Mouse (Mus musculus) embryonic facial prominence, embryonic 15.5 days (tissue): Measurements from ENCODE around the gene Prr12. TPM values are rescaled to one million over a fixed set of nuclear protein-coding genes. Genes with fewer than 3 reads are reported as not detected.

Experiments
- ATAC-seq: fragments of 200-750 bp; cut with Nextera tagmentation; 2 replicates; pipeline ENCODE4 v1.8.0; 2017; ENCODE audit warnings: low read depth, moderate TSS enrichment; ENCODE audit not compliant: insufficient number of reproducible peaks, low FRiP score, low TSS enrichment
- H3K27ac ChIP-seq: fragments of 300-500 bp; sonication (generic); replicated peaks from 2 replicates; pipeline ENCODE4 v1.5.1; 2015; ENCODE audit warnings: mild to moderate bottlenecking, inconsistent platforms
- H3K27me3 ChIP-seq: fragments of 300-500 bp; sonication (generic); 2 replicates; pipeline ENCODE4 v1.6.1; 2015; ENCODE audit warnings: inconsistent platforms
- H3K36me3 ChIP-seq: fragments of 300-500 bp; sonication (generic); 2 replicates; pipeline ENCODE4 v1.6.1; 2015; ENCODE audit warnings: mild to moderate bottlenecking, inconsistent platforms
- H3K4me1 ChIP-seq: fragments of 300-500 bp; sonication (generic); 2 replicates; pipeline ENCODE4 v1.6.1; 2015; ENCODE audit warnings: inconsistent platforms
- H3K4me2 ChIP-seq: fragments of 300-500 bp; sonication (generic); replicated peaks from 2 replicates; pipeline ENCODE4 v1.6.1; 2015; ENCODE audit warnings: mild to moderate bottlenecking, inconsistent platforms
- H3K4me3 ChIP-seq: fragments of 300-500 bp; sonication (generic); replicated peaks from 2 replicates; pipeline ENCODE4 v1.5.1; 2015; ENCODE audit warnings: mild to moderate bottlenecking, inconsistent platforms
- H3K9ac ChIP-seq: fragments of 300-500 bp; sonication (generic); 2 replicates; pipeline ENCODE4 v1.6.1; 2015; ENCODE audit warnings: inconsistent platforms
- H3K9me3 ChIP-seq: fragments of 300-500 bp; sonication (generic); replicated peaks from 2 replicates; pipeline ENCODE4 v1.6.1; 2016; ENCODE audit warnings: inconsistent platforms
- WGBS: fragments of 180-500 bp; shearing (Covaris S2); methylation state at CpG from one replicate; pipeline ENCODE4 v1.1.7; 2015; 5-methylcytosine and 5-hydroxymethylcytosine counted together
- polyA plus RNA-seq: library from polyadenylated mRNA; unstranded; fragments of >200 nt; fragmentation: Nextera tagmentation; extraction: Ambion mirVana; gene quantifications from 2 replicates; pipeline ENCODE4 v1.2.1, GENCODE M21; 2015

Gene Prr12
- polyA plus RNA-seq, 1 experiment from 2014 or later, result 11.9 TPM

- ATAC-seq, result peak; percentile 52
- peak overlapping the region; percentile 58 for H3K4me3 ChIP-seq
- WGBS, result 8% methylated on average over 35 of the region's 35 CpGs
Measured at GRCm38 (mm10) chr7:45091001-45091990, 38.6 kb upstream of the Prr12 start.

DNA sequence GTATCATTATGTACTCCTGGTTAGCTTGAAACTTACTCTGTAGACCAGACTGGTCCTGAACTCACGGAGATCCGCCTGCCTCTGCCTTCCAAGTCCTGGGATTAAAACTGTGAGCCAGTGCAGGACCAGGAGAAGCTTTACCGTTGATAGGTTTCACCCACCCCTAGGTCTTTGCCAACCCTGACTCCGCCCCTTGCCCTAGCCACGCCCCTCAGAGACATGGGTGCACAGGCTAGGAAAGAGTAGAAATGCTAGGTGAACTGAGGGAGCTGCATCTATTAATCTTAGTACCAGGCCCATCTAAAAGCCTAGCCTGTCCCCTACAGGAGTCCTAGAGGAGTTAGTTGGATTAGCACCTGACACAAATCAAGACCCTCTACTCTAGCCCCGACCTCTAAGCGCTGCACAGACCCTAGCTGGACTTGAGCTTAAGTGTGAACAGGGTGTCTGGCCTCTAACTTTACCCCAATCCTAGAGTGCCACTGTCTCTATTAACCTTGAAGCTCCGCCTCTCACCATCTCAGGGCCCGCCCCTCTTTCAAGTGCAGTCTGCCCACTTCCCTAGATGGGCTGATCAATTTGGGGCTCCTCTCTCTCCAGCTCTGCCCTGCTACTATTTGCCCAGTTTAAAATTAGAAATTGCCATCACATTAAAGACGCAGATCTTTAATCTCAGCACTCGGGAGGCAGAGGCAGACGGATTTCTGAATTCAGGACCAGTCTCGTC lies 37.7 kb upstream of the Prr12 start:
- H3K9ac ChIP-seq, result peak overlapping the region; percentile 69; the same call in 1 of the 2 replicates

More at GRCm38 (mm10) chr7:45091001-45091990, 38.6 kb upstream of the Prr12 start:
- peak overlapping the region; percentile 69 for H3K9ac ChIP-seq
- no peaks in the 10 kb centered on the region for H3K9me3 ChIP-seq
- peak overlapping the region; percentile 61 for H3K4me2 ChIP-seq
- peaks cover 23% of the 10 kb centered on the region for H3K4me1 ChIP-seq
- H3K27me3 ChIP-seq, result no peaks in the 10 kb centered on the region
- H3K27ac ChIP-seq, result peak overlapping the region; percentile 93
- H3K36me3 ChIP-seq, result peaks cover 28% of the 10 kb centered on the region

GRCm38 (mm10) chr7:45088597-45088996 lies 35.9 kb upstream of the Prr12 start:
- H3K4me1 ChIP-seq, result peaks cover 22% of the 10 kb centered on the region
- H3K36me3 ChIP-seq, result peaks cover 54% of the 10 kb centered on the region
- H3K4me2 ChIP-seq, result no peak overlapping the region
- H3K9me3 ChIP-seq, result no peaks in the 10 kb centered on the region
- no peak overlapping the region for H3K4me3 ChIP-seq
- ATAC-seq, result no peak
- WGBS, result 92% methylated on average over 17 of the region's 17 CpGs
- H3K27ac ChIP-seq, result no peak overlapping the region
- no peaks in the 10 kb centered on the region for H3K27me3 ChIP-seq
- H3K9ac ChIP-seq, result no peak overlapping the region

More for the DNA sequence above, 37.7 kb upstream of the Prr12 start:
- Histone ChIP-seq H3K36me3 (peaks cover 36% of the 10 kb centered on the region), H3K27me3 (no peaks in the 10 kb centered on the region), H3K9me3 (no peaks in the 10 kb centered on the region), H3K4me2 (peak overlapping the region; percentile 61), H3K4me1 (peaks cover 23% of the 10 kb centered on the region), H3K4me3 (peak overlapping the region; percentile 58), H3K27ac (peak overlapping the region; percentile 93)
- no peak for ATAC-seq
- WGBS, result 70% methylated on average over 13 of the region's 13 CpGs

DNA sequence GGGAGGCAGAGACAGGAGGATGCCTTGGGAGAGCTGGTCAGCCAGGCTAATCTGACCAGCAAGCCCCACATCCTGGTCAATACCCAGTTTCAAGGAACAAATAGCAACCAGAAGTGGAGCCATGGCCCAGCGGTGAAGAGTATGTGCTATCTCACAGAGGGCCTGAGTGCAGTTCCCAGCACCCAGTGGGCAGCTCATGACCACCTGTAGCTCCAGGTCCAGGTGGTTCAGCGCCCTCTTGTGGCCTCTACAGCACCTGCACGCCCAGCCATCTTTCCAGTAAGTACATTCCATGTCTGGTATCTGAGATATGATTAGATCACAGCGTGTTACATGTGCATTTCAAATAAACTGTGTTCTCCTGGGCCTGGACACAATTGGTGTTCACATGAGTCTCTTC lies 33.4 kb upstream of the Prr12 start:
- Histone ChIP-seq H3K4me1 (peaks cover 31% of the 10 kb centered on the region), H3K36me3 (peaks cover 71% of the 10 kb centered on the region), H3K27ac (no peak overlapping the region), H3K9ac (no peak overlapping the region), H3K9me3 (no peaks in the 10 kb centered on the region), H3K27me3 (no peaks in the 10 kb centered on the region), H3K4me2 (no peak overlapping the region), H3K4me3 (no peak overlapping the region)
- 77% methylated on average over 4 of the region's 4 CpGs for WGBS
- ATAC-seq, result no peak

DNA sequence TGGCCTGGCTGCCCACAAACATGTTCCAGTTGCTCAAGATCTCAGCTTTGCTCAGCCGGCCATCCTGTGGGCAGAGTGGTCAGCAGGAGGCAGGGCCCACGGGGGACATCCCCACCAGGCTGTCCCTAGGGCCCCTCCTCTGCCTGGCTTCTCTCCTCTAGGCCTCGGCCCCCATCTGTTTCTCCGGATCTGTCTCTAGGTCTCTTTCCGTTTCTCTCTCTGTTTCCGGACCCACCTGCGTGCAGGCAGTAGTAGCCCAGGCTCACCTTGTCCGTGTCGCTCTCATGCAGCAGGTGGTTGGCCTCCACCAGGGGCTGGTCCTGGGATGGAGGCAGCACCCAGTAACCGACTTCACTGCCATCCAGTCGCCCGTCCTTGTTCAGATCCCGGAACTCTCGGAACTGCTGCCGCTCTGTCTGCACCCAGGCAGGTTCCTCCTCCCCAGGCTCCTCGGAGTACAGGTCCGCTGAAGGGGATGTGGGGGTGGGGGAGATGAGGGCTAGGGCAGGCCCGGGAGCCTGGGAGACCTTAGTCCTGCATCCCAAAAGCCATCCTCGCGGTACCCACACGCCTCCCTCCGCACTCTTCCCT lies 30.7 kb upstream of the Prr12 start:
- Histone ChIP-seq H3K9me3 (no peaks in the 10 kb centered on the region), H3K4me3 (no peak overlapping the region), H3K9ac (no peak overlapping the region), H3K36me3 (peaks cover 68% of the 10 kb centered on the region), H3K27me3 (no peaks in the 10 kb centered on the region), H3K4me1 (peaks cover 25% of the 10 kb centered on the region), H3K4me2 (0 out of 2 replicates have a peak overlapping the region, but pooled peaks have one; percentile 8), H3K27ac (peak overlapping the region; percentile 77)
- no peak for ATAC-seq
- WGBS, result 84% methylated on average over 20 of the region's 22 CpGs

DNA sequence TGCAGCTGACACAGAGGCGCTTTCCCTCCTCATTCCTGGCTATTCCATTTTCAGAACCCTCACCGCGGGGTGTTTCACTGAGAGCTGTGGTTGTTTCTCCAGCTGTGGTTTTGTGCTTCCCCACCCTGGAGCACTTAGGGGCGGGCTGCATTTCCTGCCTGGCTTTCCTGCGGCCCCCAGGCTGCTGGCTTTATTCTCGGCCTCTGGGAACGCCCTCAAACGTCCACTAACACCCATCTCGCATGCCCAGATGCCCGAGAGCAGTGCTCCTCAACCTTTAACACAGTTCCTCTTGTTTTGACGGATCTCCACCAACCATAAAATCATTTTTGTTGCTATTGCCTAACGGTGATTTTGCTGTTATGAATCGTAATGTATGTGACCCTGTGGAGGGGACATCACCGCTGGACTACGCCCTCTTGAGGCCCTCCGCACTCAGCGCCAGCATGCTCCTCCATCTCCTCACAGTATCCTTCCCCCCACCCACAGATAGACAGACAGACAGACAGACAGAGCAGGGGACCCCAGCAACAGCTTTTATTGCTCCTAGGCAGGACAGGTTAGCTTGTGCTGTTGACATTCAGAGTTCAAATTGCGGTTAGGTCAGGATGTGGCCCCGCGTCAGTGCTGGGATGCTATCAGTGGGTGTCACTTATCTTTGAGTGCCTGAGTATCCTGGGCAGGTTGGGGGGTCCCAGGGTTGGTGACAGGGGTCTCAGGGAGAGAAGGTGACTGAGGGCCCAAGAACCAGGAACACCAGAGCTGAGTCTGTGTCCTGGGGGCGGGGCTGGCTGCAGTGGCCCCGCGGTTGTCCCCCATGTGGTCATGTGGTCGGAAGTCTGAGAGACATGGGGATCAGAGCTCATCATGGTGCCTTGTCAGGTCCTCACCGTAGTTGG lies 30.0 kb upstream of the Prr12 start:
- H3K36me3 ChIP-seq, result peaks cover 63% of the 10 kb centered on the region
- no peak overlapping the region for H3K4me3 ChIP-seq
- peak; percentile 44; the same call in 1 of the 2 replicates for ATAC-seq
- no peaks in the 10 kb centered on the region for H3K9me3 ChIP-seq
- no peaks in the 10 kb centered on the region for H3K27me3 ChIP-seq
- peaks cover 25% of the 10 kb centered on the region for H3K4me1 ChIP-seq
- H3K4me2 ChIP-seq, result peak overlapping the region; percentile 8; the same call in 1 of the 2 replicates
- 61% methylated on average over 25 of the region's 25 CpGs for WGBS
- no peak overlapping the region for H3K9ac ChIP-seq
- peak overlapping the region; percentile 77 for H3K27ac ChIP-seq

DNA sequence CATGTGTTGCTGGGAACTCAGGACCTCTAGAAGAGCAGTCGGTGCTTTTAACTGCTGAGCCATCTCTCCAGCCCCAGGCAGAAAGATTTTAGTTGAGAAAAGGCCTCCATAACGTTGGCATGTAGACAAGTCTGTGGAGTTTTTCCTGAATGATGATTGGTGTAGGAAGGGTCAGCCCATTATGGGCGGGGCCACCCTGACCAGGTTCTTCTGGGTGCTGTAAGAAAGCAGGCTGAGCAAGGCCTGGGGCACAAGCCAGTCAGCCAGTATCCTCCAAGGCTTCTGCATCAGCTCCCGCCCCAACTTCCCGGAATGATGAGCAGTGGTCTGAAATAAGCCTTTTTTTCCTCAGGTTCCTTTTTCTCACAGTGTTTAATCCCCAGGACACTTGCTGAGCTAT lies 28.3 kb upstream of the Prr12 start:
- whole genome bisulfite sequencing, result 48% methylated on average over 5 of the region's 5 CpGs
- no peak for ATAC-seq
- H3K27me3 ChIP-seq, result no peaks in the 10 kb centered on the region
- H3K4me3 ChIP-seq, result no peak overlapping the region
- H3K4me2 ChIP-seq, result no peak overlapping the region
- no peaks in the 10 kb centered on the region for H3K9me3 ChIP-seq
- peaks cover 63% of the 10 kb centered on the region for H3K36me3 ChIP-seq
- peaks cover 25% of the 10 kb centered on the region for H3K4me1 ChIP-seq
- H3K27ac ChIP-seq, result 0 out of 2 replicates have a peak overlapping the region, but pooled peaks have one; percentile 28
- no peak overlapping the region for H3K9ac ChIP-seq

- peaks cover 25% of the 10 kb centered on the region for H3K4me1 ChIP-seq
- no peak overlapping the region for H3K27ac ChIP-seq
- 0 out of 2 replicates have a peak, but pooled peaks have one; percentile 8 for ATAC-seq
- H3K4me2 ChIP-seq, result no peak overlapping the region
- peaks cover 62% of the 10 kb centered on the region for H3K36me3 ChIP-seq
- H3K9ac ChIP-seq, result no peak overlapping the region
- H3K9me3 ChIP-seq, result no peaks in the 10 kb centered on the region
- H3K4me3 ChIP-seq, result no peak overlapping the region
- 0% methylated on average over 10 of the region's 10 CpGs for WGBS
- H3K27me3 ChIP-seq, result no peaks in the 10 kb centered on the region
Measured at GRCm38 (mm10) chr7:45079856-45080255, 27.2 kb upstream of the Prr12 start.

DNA sequence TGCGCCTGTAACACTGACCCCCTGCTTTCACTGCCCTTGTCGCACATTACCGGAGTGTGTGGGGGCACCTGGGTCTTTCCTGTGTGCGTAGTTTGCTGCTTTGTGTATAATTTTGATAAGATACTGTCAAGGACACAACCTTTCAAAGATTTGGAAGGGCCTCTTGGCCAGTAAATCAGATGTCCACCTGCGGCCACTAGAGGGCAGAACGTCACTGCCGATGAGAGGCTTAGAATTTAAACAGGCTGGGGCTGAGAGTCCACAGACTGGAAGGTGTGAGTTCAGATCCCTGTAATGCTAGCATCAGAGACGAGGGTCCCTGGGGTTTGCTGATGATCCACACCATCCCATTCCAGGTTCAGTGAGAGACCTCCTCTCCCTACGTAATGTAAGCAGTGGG lies 25.8 kb upstream of the Prr12 start:
- H3K36me3 ChIP-seq, result peaks cover 62% of the 10 kb centered on the region
- H3K4me2 ChIP-seq, result no peak overlapping the region
- H3K27me3 ChIP-seq, result no peaks in the 10 kb centered on the region
- ATAC-seq, result no peak
- H3K4me1 ChIP-seq, result peaks cover 21% of the 10 kb centered on the region
- no peak overlapping the region for H3K9ac ChIP-seq
- H3K9me3 ChIP-seq, result no peaks in the 10 kb centered on the region
- 43% methylated on average over 9 of the region's 9 CpGs for WGBS
- no peak overlapping the region for H3K4me3 ChIP-seq
- H3K27ac ChIP-seq, result no peak overlapping the region

GRCm38 (mm10) chr7:45077829-45078228 lies 25.1 kb upstream of the Prr12 start:
- no peak overlapping the region for H3K4me2 ChIP-seq
- no peaks in the 10 kb centered on the region for H3K9me3 ChIP-seq
- H3K27ac ChIP-seq, result no peak overlapping the region
- no peaks in the 10 kb centered on the region for H3K27me3 ChIP-seq
- H3K4me1 ChIP-seq, result peaks cover 17% of the 10 kb centered on the region
- ATAC-seq, result no peak
- no peak overlapping the region for H3K4me3 ChIP-seq
- WGBS, result 93% methylated on average over 2 of the region's 2 CpGs
- H3K36me3 ChIP-seq, result peaks cover 59% of the 10 kb centered on the region
- H3K9ac ChIP-seq, result no peak overlapping the region
